Mouse (Mus musculus): ENCODE measurements around the gene Churc1.
A peak's percentile ranks its signal among the peaks of the same experiment; 100 is the strongest.

GRCm38 (mm10) chr12:76822002-76822650 is 56.8 kb downstream of the Churc1 start:
- TF ChIP-seq CTCF (IDR thresholded peaks at IDR 0.05; ENCODE audit: borderline replicate concordance, extremely low read depth, insufficient read depth, insufficient read length): no peak
- peak; percentile 64; the same call in 1 of the 2 replicates for TF ChIP-seq POLR2A (IDR thresholded peaks at IDR 0.05; ENCODE audit: borderline replicate concordance, extremely low read depth, insufficient read depth, insufficient read length, poor library complexity, severe bottlenecking)

All from brain, embryonic 14.5 days (tissue).